Mouse (Mus musculus) B cell, adult 2 months (primary cell): ENCODE measurements around the gene Slc24a4.
"Not testable (repeated sequence)": the region's sequence is repeated elsewhere in the genome, so short reads cannot be mapped to it uniquely, and the experiment has no call there.

ENCODE experiments used
- DNase-seq, 2 experiments: peaks; one replicate each; pipeline ENCODE4 v3.0.0; 2022

Gene Slc24a4

GRCm38 (mm10) chr12:102251985-102252384 lies 123.5 kb downstream of the Slc24a4 start:
- no peak for DNase-seq

- no peak for DNase-seq
These were observed 124.0 kb downstream of the Slc24a4 start for GRCm38 (mm10) chr12:102252525-102252924.

GRCm38 (mm10) chr12:102255012-102255411 lies 126.5 kb downstream of the Slc24a4 start:
- no peak for DNase-seq

- no peak for DNase-seq
These were observed 130.1 kb downstream of the Slc24a4 start for GRCm38 (mm10) chr12:102258522-102259112.

- no peak for DNase-seq
These were observed 133.4 kb downstream of the Slc24a4 start for GRCm38 (mm10) chr12:102261933-102262396.

- no peak for DNase-seq
These were observed 134.3 kb downstream of the Slc24a4 start for GRCm38 (mm10) chr12:102262809-102263208.

- no peak for DNase-seq
These were observed 134.7 kb downstream of the Slc24a4 start for GRCm38 (mm10) chr12:102263249-102263648.

GRCm38 (mm10) chr12:102266433-102266832 lies 137.9 kb downstream of the Slc24a4 start:
- no peak for DNase-seq

GRCm38 (mm10) chr12:102269144-102269543 lies 140.6 kb downstream of the Slc24a4 start:
- DNase-seq = no peak

GRCm38 (mm10) chr12:102270776-102271405 lies 142.4 kb downstream of the Slc24a4 start:
- DNase-seq = no peak

GRCm38 (mm10) chr12:102271447-102271846 lies 142.9 kb downstream of the Slc24a4 start:
- DNase-seq = no peak

GRCm38 (mm10) chr12:102275833-102276443 lies 147.4 kb downstream of the Slc24a4 start:
- no peak for DNase-seq

GRCm38 (mm10) chr12:102280290-102280689 lies 151.8 kb downstream of the Slc24a4 start:
- not testable (repeated sequence) for DNase-seq

- DNase-seq = no peak
These were observed 152.5 kb downstream of the Slc24a4 start for GRCm38 (mm10) chr12:102280867-102281503.

- DNase-seq = no peak
These were observed 153.6 kb downstream of the Slc24a4 start for GRCm38 (mm10) chr12:102282126-102282525.

GRCm38 (mm10) chr12:102282763-102283482 lies 154.4 kb downstream of the Slc24a4 start, which contains the start of gene Rin3:
Rin3 (plus strand) TSS chr12:102283048.
- DNase-seq = peak; percentile 63 to 69

GRCm38 (mm10) chr12:102283483-102284266 lies 155.1 kb downstream of the Slc24a4 start:
- DNase-seq = no peak

GRCm38 (mm10) chr12:102284267-102284610 lies 155.7 kb downstream of the Slc24a4 start:
- DNase-seq = no peak

GRCm38 (mm10) chr12:102284618-102285159 lies 156.2 kb downstream of the Slc24a4 start:
- no peak for DNase-seq

GRCm38 (mm10) chr12:102285318-102285717 lies 156.8 kb downstream of the Slc24a4 start:
- no peak for DNase-seq

- no peak for DNase-seq
These were observed 157.2 kb downstream of the Slc24a4 start for GRCm38 (mm10) chr12:102285779-102286178.
